Mouse (Mus musculus): ENCODE measurements around the gene Ninl. TPM values are rescaled to one million over a fixed set of nuclear protein-coding genes. Genes with fewer than 3 reads are reported as not detected.

The Ninl gene
- polyA plus RNA-seq, 1 experiment from 2014 or later, result 5.8 TPM

- peaks cover 26% of the 10 kb centered on the region for H3K4me1 ChIP-seq
- no peak overlapping the region for H3K27ac ChIP-seq (replicated peaks)
- H3K36me3 ChIP-seq, result no peaks in the 10 kb centered on the region
- H3K4me3 ChIP-seq, result no peak overlapping the region
- no peak overlapping the region for H3K9ac ChIP-seq
- no peaks in the 10 kb centered on the region for H3K9me3 ChIP-seq
- 42% methylated on average over 1 of the region's 1 CpGs for WGBS
- ATAC-seq (ENCODE audit: extremely low read depth, insufficient number of reproducible peaks, low FRiP score, low TSS enrichment), result no peak
- no peak overlapping the region for H3K4me2 ChIP-seq
- H3K27me3 ChIP-seq (replicated peaks), result peaks cover 16% of the 10 kb centered on the region
Measured at GRCm38 (mm10) chr2:151011273-151011672, 27.9 kb downstream of the Ninl start.

DNA sequence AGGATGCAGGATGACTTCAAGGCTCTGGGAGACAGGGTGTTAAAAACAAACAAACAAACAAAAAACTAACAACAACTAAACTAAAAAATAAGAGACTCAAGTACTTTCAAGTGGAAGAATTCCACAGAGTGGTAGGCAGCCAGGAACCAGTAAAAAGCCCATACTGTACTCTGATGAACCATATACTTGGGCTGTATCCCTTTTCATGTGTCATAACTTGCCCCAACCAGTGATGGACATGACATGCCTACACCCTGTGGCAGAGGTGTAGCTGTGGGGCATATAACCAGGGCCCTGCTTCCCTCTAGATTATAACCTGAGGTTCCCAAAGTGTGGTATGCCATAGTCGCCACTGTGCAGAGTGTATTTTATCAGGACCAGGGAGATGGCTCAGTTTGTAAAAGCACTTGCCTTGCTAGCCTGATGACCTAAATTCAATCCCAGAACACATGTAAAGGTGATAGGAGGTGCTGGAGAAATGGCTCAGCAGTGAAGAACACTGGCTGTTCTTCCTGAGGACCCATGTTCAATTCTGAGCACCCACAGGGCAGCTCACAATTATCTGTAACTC, 29.6 kb downstream of the Ninl start:
- H3K9ac ChIP-seq, result peak overlapping the region; percentile 86

DNA sequence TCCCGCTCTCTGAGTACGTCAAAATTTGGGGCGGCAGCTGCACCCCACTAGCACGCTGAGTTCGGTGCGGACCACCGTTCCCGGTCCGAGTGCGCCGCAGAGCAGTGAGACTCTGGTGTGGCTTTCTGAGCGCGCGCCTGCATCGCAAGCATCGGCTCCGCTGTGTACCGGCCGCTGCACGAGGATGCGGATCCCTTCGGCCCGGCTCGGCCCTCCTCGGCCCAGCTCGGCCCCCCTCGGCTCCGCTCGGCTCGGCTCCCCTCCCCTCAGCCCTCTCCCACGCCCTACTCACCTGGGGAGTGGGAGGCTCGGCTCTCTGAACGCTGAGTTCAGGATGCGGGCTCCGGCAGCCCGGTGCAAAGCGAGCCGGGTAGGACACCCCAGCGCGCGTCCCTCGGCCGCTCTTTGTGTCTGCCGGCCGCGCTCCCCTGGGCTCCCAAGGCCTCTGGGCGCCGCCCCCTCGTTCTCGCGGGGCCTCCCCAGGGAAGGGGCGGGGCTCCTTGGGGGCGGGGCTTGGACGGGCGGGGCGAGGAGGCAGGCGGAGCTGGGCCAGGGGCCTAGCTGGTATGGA, 30.2 kb downstream of the Ninl start:
- ATAC-seq (ENCODE audit: extremely low read depth, insufficient number of reproducible peaks, low FRiP score, low TSS enrichment), result peak; percentile 92
- peak overlapping the region; percentile 68 for H3K4me3 ChIP-seq
- H3K4me2 ChIP-seq, result peak overlapping the region; percentile 97
- peaks cover 16% of the 10 kb centered on the region for H3K27me3 ChIP-seq (replicated peaks)
- WGBS, result under 1% methylated on average over 52 of the region's 57 CpGs
- peak overlapping the region; percentile 86 for H3K9ac ChIP-seq
- peak overlapping the region; percentile 57 for H3K27ac ChIP-seq (replicated peaks)
- no peaks in the 10 kb centered on the region for H3K9me3 ChIP-seq
- no peaks in the 10 kb centered on the region for H3K36me3 ChIP-seq
- peaks cover 46% of the 10 kb centered on the region for H3K4me1 ChIP-seq

More for the DNA sequence above, 29.6 kb downstream of the Ninl start:
- Histone ChIP-seq H3K4me1 (peaks cover 40% of the 10 kb centered on the region), H3K36me3 (no peaks in the 10 kb centered on the region), H3K27ac (replicated peaks) (no peak overlapping the region), H3K4me3 (peak overlapping the region; percentile 68), H3K27me3 (replicated peaks) (peaks cover 16% of the 10 kb centered on the region), H3K9me3 (no peaks in the 10 kb centered on the region), H3K4me2 (peak overlapping the region; percentile 97)
- WGBS, result 64% methylated on average over 1 of the region's 1 CpGs
- ATAC-seq (ENCODE audit: extremely low read depth, insufficient number of reproducible peaks, low FRiP score, low TSS enrichment), result no peak; the same call in 1 of the 2 replicates

- Histone ChIP-seq H3K9ac (peak overlapping the region; percentile 86), H3K4me3 (peak overlapping the region; percentile 68), H3K27me3 (replicated peaks) (peaks cover 13% of the 10 kb centered on the region), H3K27ac (replicated peaks) (peak overlapping the region; percentile 57), H3K4me2 (peak overlapping the region; percentile 97), H3K9me3 (no peaks in the 10 kb centered on the region), H3K4me1 (peaks cover 51% of the 10 kb centered on the region), H3K36me3 (no peaks in the 10 kb centered on the region)
- 0 out of 2 replicates have a peak, but pooled peaks have one; percentile 3 for ATAC-seq (ENCODE audit: extremely low read depth, insufficient number of reproducible peaks, low FRiP score, low TSS enrichment)
- WGBS, result under 1% methylated on average over 21 of the region's 21 CpGs
Measured at GRCm38 (mm10) chr2:151008517-151008932, 30.7 kb downstream of the Ninl start.

GRCm38 (mm10) chr2:151008006-151008405, 31.2 kb downstream of the Ninl start:
- Histone ChIP-seq H3K4me2 (peak overlapping the region; percentile 97), H3K4me3 (peak overlapping the region; percentile 68), H3K9me3 (no peaks in the 10 kb centered on the region), H3K9ac (peak overlapping the region; percentile 86), H3K36me3 (no peaks in the 10 kb centered on the region), H3K27me3 (replicated peaks) (peaks cover 9% of the 10 kb centered on the region), H3K27ac (replicated peaks) (no peak overlapping the region), H3K4me1 (peaks cover 53% of the 10 kb centered on the region)
- WGBS, result 42% methylated on average over 6 of the region's 6 CpGs
- no peak for ATAC-seq (ENCODE audit: extremely low read depth, insufficient number of reproducible peaks, low FRiP score, low TSS enrichment)

DNA sequence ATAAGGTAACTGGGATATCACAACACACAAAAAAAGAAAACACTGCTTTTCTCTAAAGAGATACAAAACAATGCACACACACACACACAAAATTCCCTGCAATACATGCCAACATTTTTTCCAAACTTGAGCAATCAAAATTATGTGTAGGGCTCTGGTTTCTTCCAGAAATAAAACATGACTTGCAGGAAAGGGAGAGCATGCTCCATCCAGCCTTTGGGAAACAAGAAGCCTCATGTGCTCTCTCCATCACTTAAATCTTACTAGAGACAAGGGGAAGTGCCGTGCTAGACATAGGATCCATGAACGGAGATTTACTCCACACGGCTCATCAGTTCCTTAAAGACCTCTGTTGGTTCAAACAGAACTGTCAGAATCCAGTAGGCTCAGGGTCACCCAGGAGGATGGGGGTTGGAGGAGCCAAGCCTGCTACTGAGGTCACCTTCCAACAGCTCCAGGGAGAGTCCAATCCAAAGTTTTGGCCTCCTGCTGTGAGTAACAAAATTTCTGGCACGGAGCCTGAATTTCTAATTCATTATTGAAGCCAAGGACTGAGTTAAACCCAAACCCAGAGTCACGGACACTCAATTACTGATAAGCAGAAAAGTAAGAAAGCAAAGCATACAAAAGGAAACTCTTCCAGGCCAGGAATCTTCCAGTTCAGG, 32.8 kb downstream of the Ninl start:
- H3K9me3 ChIP-seq, result no peaks in the 10 kb centered on the region
- 70% methylated on average over 5 of the region's 5 CpGs for WGBS
- H3K4me2 ChIP-seq, result peak overlapping the region; percentile 15; the same call in 1 of the 2 replicates
- H3K36me3 ChIP-seq, result no peaks in the 10 kb centered on the region
- peaks cover 68% of the 10 kb centered on the region for H3K4me1 ChIP-seq
- ATAC-seq (ENCODE audit: extremely low read depth, insufficient number of reproducible peaks, low FRiP score, low TSS enrichment), result no peak
- no peak overlapping the region for H3K9ac ChIP-seq
- no peak overlapping the region for H3K27ac ChIP-seq (replicated peaks)
- H3K4me3 ChIP-seq, result no peak overlapping the region
- H3K27me3 ChIP-seq (replicated peaks), result peaks cover 9% of the 10 kb centered on the region

GRCm38 (mm10) chr2:151004390-151004789, 34.8 kb downstream of the Ninl start:
- Histone ChIP-seq H3K9ac (no peak overlapping the region), H3K4me1 (peaks cover 67% of the 10 kb centered on the region), H3K27me3 (replicated peaks) (peaks cover 9% of the 10 kb centered on the region), H3K36me3 (no peaks in the 10 kb centered on the region), H3K9me3 (no peaks in the 10 kb centered on the region), H3K4me3 (no peak overlapping the region), H3K27ac (replicated peaks) (peak overlapping the region; percentile 55; the same call in 1 of the 2 replicates), H3K4me2 (no peak overlapping the region)
- WGBS, result 74% methylated on average over 10 of the region's 10 CpGs
- ATAC-seq (ENCODE audit: extremely low read depth, insufficient number of reproducible peaks, low FRiP score, low TSS enrichment), result no peak

DNA sequence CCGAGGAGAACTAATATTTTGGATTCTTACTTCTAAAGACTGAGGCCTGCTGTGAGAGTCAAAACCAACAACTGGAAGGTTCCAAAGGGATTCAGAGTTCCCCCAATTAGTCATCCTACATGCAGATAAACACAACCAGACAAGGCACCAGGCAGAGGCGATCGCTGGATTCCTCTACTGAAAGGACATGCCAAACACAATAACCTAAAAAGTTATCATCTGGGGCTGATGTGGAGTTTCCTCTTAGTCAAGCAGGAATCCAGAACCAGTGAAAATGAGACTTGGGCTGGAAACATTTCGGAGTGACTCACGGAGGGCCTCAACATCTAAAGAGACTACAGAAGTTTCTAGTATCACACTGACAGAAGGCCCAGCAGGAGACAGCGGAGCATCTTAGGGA, 35.4 kb downstream of the Ninl start:
- peak overlapping the region; percentile 55 for H3K27ac ChIP-seq (replicated peaks)
- no peak overlapping the region for H3K4me3 ChIP-seq
- ATAC-seq (ENCODE audit: extremely low read depth, insufficient number of reproducible peaks, low FRiP score, low TSS enrichment), result no peak
- peaks cover 9% of the 10 kb centered on the region for H3K27me3 ChIP-seq (replicated peaks)
- no peak overlapping the region for H3K4me2 ChIP-seq
- no peaks in the 10 kb centered on the region for H3K9me3 ChIP-seq
- peaks cover 70% of the 10 kb centered on the region for H3K4me1 ChIP-seq
- H3K9ac ChIP-seq, result no peak overlapping the region
- 58% methylated on average over 6 of the region's 6 CpGs for WGBS
- H3K36me3 ChIP-seq, result no peaks in the 10 kb centered on the region

GRCm38 (mm10) chr2:151001619-151002175, 37.5 kb downstream of the Ninl start:
- Histone ChIP-seq H3K4me1 (peaks cover 74% of the 10 kb centered on the region), H3K9ac (no peak overlapping the region), H3K27me3 (replicated peaks) (no peaks in the 10 kb centered on the region), H3K4me3 (no peak overlapping the region), H3K4me2 (no peak overlapping the region), H3K9me3 (no peaks in the 10 kb centered on the region), H3K36me3 (no peaks in the 10 kb centered on the region), H3K27ac (replicated peaks) (0 out of 2 replicates have a peak overlapping the region, but pooled peaks have one; percentile 20)
- no peak for ATAC-seq (ENCODE audit: extremely low read depth, insufficient number of reproducible peaks, low FRiP score, low TSS enrichment)
- WGBS, result 56% methylated on average over 5 of the region's 5 CpGs

DNA sequence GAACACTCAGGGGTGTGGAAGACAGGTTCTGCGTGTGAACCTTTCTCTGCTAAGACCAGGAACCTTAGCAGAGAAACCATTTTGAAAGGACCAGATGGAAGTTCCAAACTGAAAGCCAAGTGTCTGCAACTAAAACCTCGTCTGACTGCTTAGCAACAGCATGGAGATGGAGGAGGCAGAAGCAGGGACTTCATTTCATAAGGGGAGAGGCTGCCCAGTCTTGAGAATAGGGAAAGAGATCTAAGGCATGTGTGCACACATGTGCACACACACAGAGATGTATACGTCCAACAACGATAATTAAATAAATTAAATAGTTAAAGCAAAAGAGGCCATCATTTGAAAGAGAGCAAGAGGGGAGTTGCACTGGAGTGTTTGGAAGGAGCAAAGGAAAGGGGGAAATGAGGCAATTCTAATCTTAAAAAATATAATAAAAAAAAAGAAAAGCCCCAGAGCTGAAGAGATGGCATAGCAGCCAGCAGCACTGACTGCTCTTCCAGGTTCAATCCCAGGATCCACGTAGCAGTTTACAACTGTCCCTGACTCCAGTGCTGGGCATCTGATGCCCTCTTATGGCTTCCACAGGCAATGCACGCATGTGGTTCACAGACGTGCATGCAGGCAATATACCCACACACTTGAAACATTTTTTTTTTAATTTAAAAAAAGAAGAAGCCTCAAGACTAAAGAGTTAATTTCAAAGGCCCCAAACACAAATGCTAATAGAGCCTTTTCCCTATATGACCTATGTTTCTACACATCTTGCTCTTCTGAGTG, 38.6 kb downstream of the Ninl start:
- Histone ChIP-seq H3K4me2 (no peak overlapping the region), H3K4me1 (peaks cover 66% of the 10 kb centered on the region), H3K27me3 (replicated peaks) (no peaks in the 10 kb centered on the region), H3K36me3 (no peaks in the 10 kb centered on the region), H3K9me3 (no peaks in the 10 kb centered on the region), H3K9ac (no peak overlapping the region), H3K4me3 (no peak overlapping the region), H3K27ac (replicated peaks) (no peak overlapping the region)
- WGBS, result 55% methylated on average over 7 of the region's 7 CpGs
- no peak for ATAC-seq (ENCODE audit: extremely low read depth, insufficient number of reproducible peaks, low FRiP score, low TSS enrichment)

DNA sequence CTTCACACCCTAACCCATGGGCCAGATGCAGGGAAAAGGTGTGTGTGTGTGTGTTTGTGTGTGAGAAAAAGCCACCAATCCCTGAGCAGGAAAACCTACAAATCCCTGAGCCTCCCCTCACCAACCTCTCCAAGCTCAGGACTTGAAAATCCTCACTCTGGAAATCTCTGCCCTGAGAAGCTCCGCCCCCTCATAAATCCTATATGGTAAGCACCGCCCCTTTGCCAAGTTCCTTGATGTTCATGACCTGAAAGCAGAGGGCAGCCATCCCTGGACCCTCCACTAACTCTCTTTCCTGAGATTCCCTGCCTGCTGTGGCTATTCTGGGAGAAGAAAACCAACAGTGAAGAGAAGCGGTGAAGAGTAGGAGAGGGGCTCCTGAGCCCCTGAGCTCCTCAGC, 40.2 kb downstream of the Ninl start:
- 60% methylated on average over 3 of the region's 3 CpGs for WGBS
- Histone ChIP-seq H3K4me2 (no peak overlapping the region), H3K9ac (peak overlapping the region; percentile 47; the same call in 1 of the 2 replicates), H3K4me3 (no peak overlapping the region), H3K27me3 (replicated peaks) (no peaks in the 10 kb centered on the region), H3K9me3 (no peaks in the 10 kb centered on the region), H3K27ac (replicated peaks) (no peak overlapping the region), H3K4me1 (peaks cover 59% of the 10 kb centered on the region), H3K36me3 (no peaks in the 10 kb centered on the region)
- ATAC-seq (ENCODE audit: extremely low read depth, insufficient number of reproducible peaks, low FRiP score, low TSS enrichment), result no peak
